Mouse (Mus musculus) E14TG2a.4 (cell line): Measurements from ENCODE around the gene Bola1.

Experiments
- CTCF ChIP-seq: conservative IDR thresholded peaks from 2 replicates; pipeline ENCODE4 v1.5.1; 2014; ENCODE audit warnings: low read length
- NANOG ChIP-seq: IDR thresholded peaks from 2 replicates; pipeline ENCODE4 v1.6.1; 2014; ENCODE audit warnings: borderline replicate concordance, low read length, mixed read lengths
- POU5F1 ChIP-seq: IDR thresholded peaks from 2 replicates; pipeline ENCODE4 v1.6.1; 2014; ENCODE audit warnings: low read length, borderline replicate concordance

- TF ChIP-seq CTCF (no peak), NANOG (no peak), POU5F1 (no peak)
Measured at GRCm38 (mm10) chr3:96192977-96193376, 26.5 kb downstream of the Bola1 start.
